In the genomic region with DNA sequence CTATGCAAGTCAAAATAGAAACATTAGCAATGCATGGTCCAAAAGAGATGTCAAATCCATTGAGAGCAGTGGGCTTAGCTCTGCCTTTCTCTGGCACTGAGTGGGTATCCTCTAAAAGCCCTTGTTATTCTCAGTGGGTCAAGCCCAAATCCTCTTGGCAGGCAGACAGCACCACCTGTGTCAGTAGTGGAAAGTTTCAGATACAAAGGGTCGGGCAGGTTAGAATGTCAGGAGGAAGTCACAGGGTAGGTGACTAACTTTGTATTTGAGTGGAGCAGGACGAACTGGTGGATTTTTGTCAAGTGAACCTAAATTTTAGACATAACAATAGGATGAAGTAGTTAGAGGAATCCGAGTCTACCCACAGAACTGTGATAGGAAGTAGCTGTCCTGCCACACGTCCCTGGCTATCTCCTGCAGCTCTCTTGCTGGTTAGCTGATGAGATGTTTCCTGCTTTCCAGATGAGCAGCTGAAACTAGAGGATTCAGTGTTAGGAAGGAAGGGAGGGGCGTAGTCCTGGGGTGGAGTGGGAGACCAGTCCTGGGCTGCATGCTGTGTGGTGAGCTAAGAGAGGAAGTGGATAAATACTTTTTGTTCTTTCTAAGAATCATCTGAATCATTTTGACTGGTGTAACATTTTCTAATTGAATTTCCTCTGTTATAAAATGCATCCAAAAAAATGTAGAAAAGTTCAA, we compare ENCODE assay signal across 14 mouse cellular contexts. TPM values are rescaled to one million over a fixed set of nuclear protein-coding genes. Genes with fewer than 3 reads are reported as not detected.
DNase-seq lines count a peak whose midpoint lies in the region; ATAC-seq lines count a peak whose summit lies in the region.
"Had no signal": no experiment of that assay in that cellular context is flagged by ENCODE, and none has a peak within 500 bp of the region (broad histone marks: within the 10 kb centered on the region; RNA-seq: fewer than 3 reads in every experiment).

No protein-coding gene starts in this region.

- no peak for DNase-seq in liver, embryonic 11.5 days (ENCODE audit: low spot score)
- DNase-seq in heart, adult 9 months (ENCODE audit: low spot score in 2 of 2) = peak; percentile 18 to 42
- peak; percentile 30 for DNase-seq in heart, postnatal 4 days
- DNase-seq in spleen, postnatal 14 days (ENCODE audit: low spot score in 2 of 2) = no peak
- no peak for DNase-seq in forebrain, embryonic 14.5 days (ENCODE audit: low spot score)
- no peak for DNase-seq in cerebellum, adult 9-10 months
- DNase-seq: cerebellum, postnatal 14 days; forebrain, postnatal 0 days; spleen, adult 18-20 months had no signal

- no peaks in the 10 kb centered on the region for H3K9me3 ChIP-seq in liver, embryonic 12.5 days (replicated peaks)
- H3K9me3 ChIP-seq in liver, embryonic 11.5 days (ENCODE audit: control insufficient read depth, low read length) = no peaks in the 10 kb centered on the region
- no peaks in the 10 kb centered on the region for H3K9me3 ChIP-seq in forebrain, embryonic 14.5 days (replicated peaks; ENCODE audit: control insufficient read depth, low read length)
- H3K9me3 ChIP-seq: embryonic facial prominence, embryonic 15.5 days; midbrain, embryonic 12.5 days had no signal

- H3K27ac ChIP-seq in liver, embryonic 12.5 days = no peak overlapping the region
- H3K27ac ChIP-seq in liver, embryonic 11.5 days (ENCODE audit: low read depth, low read length) = no peak overlapping the region
- H3K27ac ChIP-seq in forebrain, embryonic 14.5 days (ENCODE audit: low read depth, low read length) = no peak overlapping the region
- H3K27ac ChIP-seq: embryonic facial prominence, embryonic 15.5 days; midbrain, embryonic 12.5 days had no signal

- H3K9ac ChIP-seq in liver, embryonic 12.5 days = no peak overlapping the region
- H3K9ac ChIP-seq in liver, embryonic 11.5 days (ENCODE audit: low read depth, low read length) = no peak overlapping the region
- H3K9ac ChIP-seq in forebrain, embryonic 14.5 days (ENCODE audit: low read length) = no peak overlapping the region
- H3K9ac ChIP-seq: embryonic facial prominence, embryonic 15.5 days; forebrain, postnatal 0 days; midbrain, embryonic 12.5 days had no signal

- H3K4me1 ChIP-seq in liver, embryonic 12.5 days = no peaks in the 10 kb centered on the region
- no peaks in the 10 kb centered on the region for H3K4me1 ChIP-seq in liver, embryonic 11.5 days (replicated peaks; ENCODE audit: control insufficient read depth, insufficient read depth, low read length)
- no peaks in the 10 kb centered on the region for H3K4me1 ChIP-seq in forebrain, embryonic 14.5 days (ENCODE audit: control insufficient read depth, insufficient read depth, low read length)
- H3K4me1 ChIP-seq: embryonic facial prominence, embryonic 15.5 days; midbrain, embryonic 12.5 days had no signal

- H3K4me3 ChIP-seq in liver, embryonic 12.5 days = no peak overlapping the region
- no peak overlapping the region for H3K4me3 ChIP-seq in liver, embryonic 11.5 days (ENCODE audit: low read depth, low read length)
- H3K4me3 ChIP-seq in forebrain, embryonic 14.5 days (ENCODE audit: low read depth, low read length) = no peak overlapping the region
- H3K4me3 ChIP-seq: embryonic facial prominence, embryonic 15.5 days; midbrain, embryonic 12.5 days had no signal

- 0 out of 2 replicates have a peak, but pooled peaks have one; percentile 35 for ATAC-seq in liver, embryonic 12.5 days
- no peak; the same call in 1 of the 2 replicates for ATAC-seq in liver, embryonic 11.5 days (replicated peaks; ENCODE audit: low FRiP score)
- ATAC-seq in megakaryocyte, adult 5-6 weeks (ENCODE audit: poor library complexity, severe bottlenecking) = peak; percentile 60
- no peak for ATAC-seq in forebrain, embryonic 14.5 days
- ATAC-seq: forebrain, postnatal 0 days had no signal

- H3K36me3 ChIP-seq in liver, embryonic 12.5 days = peaks cover 15% of the 10 kb centered on the region; the same call in 1 of the 2 replicates
- peaks cover 3% of the 10 kb centered on the region; the same call in 1 of the 2 replicates for H3K36me3 ChIP-seq in liver, embryonic 11.5 days (ENCODE audit: control insufficient read depth, insufficient read depth, low read length)
- peaks cover 12% of the 10 kb centered on the region; the same call in 1 of the 2 replicates for H3K36me3 ChIP-seq in forebrain, embryonic 14.5 days (ENCODE audit: control insufficient read depth, insufficient read depth, low read length)

- 18% methylated on average over 5 of the region's 5 CpGs for WGBS in liver, embryonic 12.5 days (ENCODE audit: insufficient replicate concordance)
- 27% methylated on average over 5 of the region's 5 CpGs for WGBS in liver, embryonic 11.5 days
- 73% methylated on average over 5 of the region's 5 CpGs for WGBS in forebrain, embryonic 14.5 days

- H3K4me2 ChIP-seq in liver, embryonic 12.5 days = no peak overlapping the region
- no peak overlapping the region for H3K4me2 ChIP-seq in liver, embryonic 11.5 days
- no peak overlapping the region for H3K4me2 ChIP-seq in forebrain, embryonic 14.5 days (ENCODE audit: low read length)
- H3K4me2 ChIP-seq: embryonic facial prominence, embryonic 15.5 days; midbrain, embryonic 12.5 days had no signal

- H3K27me3 ChIP-seq in liver, embryonic 12.5 days (replicated peaks) = no peaks in the 10 kb centered on the region
- no peaks in the 10 kb centered on the region for H3K27me3 ChIP-seq in liver, embryonic 11.5 days (replicated peaks; ENCODE audit: control insufficient read depth, insufficient read depth, low read length)
- no peaks in the 10 kb centered on the region for H3K27me3 ChIP-seq in forebrain, embryonic 14.5 days (replicated peaks; ENCODE audit: control insufficient read depth, insufficient read depth, low read length)
- H3K27me3 ChIP-seq: embryonic facial prominence, embryonic 15.5 days; midbrain, embryonic 12.5 days had no signal

RNA-seq across cellular contexts. Expression of a gene that starts 33.7 kb away (rescaled TPM):
- not detected in 2 replicates for polyA plus RNA-seq in liver, embryonic 12.5 days (2016; fragmentation: Nextera tagmentation; extraction: Ambion mirVana)
- polyA plus RNA-seq in liver, embryonic 11.5 days (2014; fragmentation: Nextera tagmentation; extraction: Ambion mirVana) = 0.08 TPM in 1 of 2 replicates, not detected in the other
- under 1 TPM; 0.14 to 0.23 TPM for total RNA-seq in heart, postnatal 4 days (2021)
- not detected in 2 replicates for total RNA-seq in megakaryocyte, adult 5-6 weeks (2015)
- total RNA-seq in megakaryocyte, adult 5-6 weeks (2017) = not detected in 2 replicates
- not detected in 2 replicates for polyA plus RNA-seq in forebrain, embryonic 14.5 days (2014; fragmentation: Nextera tagmentation; extraction: Ambion mirVana)
- total RNA-seq: forebrain, postnatal 0 days; left cerebral cortex, adult 18-20 months had no signal
- polyA plus RNA-seq: forebrain, postnatal 0 days; midbrain, embryonic 12.5 days had no signal

RNA-seq across cellular contexts. Expression of a gene that starts 41.9 kb away (rescaled TPM):
- polyA plus RNA-seq in liver, embryonic 12.5 days (2016; fragmentation: Nextera tagmentation; extraction: Ambion mirVana) = 19.9 and 21.1 TPM in 2 replicates
- polyA plus RNA-seq in liver, embryonic 11.5 days (2014; fragmentation: Nextera tagmentation; extraction: Ambion mirVana) = 20.9 and 27.1 TPM in 2 replicates
- 10 to 100 TPM in 1 of 2 experiments, 1 to 10 TPM in 1; 9.4 to 11.6 TPM for total RNA-seq in heart, postnatal 4 days (2021)
- 48.4 and 53.0 TPM in 2 replicates for total RNA-seq in megakaryocyte, adult 5-6 weeks (2015)
- total RNA-seq in megakaryocyte, adult 5-6 weeks (2017) = 43.6 and 49.8 TPM in 2 replicates
- 29.0 and 33.0 TPM in 2 replicates for polyA plus RNA-seq in forebrain, embryonic 14.5 days (2014; fragmentation: Nextera tagmentation; extraction: Ambion mirVana)

RNA-seq across cellular contexts. Expression of a gene that starts 42.3 kb away (rescaled TPM):
- polyA plus RNA-seq in liver, embryonic 12.5 days (2016; fragmentation: Nextera tagmentation; extraction: Ambion mirVana) = 63.3 and 67.5 TPM in 2 replicates
- polyA plus RNA-seq in liver, embryonic 11.5 days (2014; fragmentation: Nextera tagmentation; extraction: Ambion mirVana) = 85.7 and 95.3 TPM in 2 replicates
- total RNA-seq in heart, postnatal 4 days (2021) = 10 to 100 TPM; 16.0 to 17.2 TPM
- total RNA-seq in megakaryocyte, adult 5-6 weeks (2015) = 36.9 and 42.5 TPM in 2 replicates
- total RNA-seq in megakaryocyte, adult 5-6 weeks (2017) = 135 and 170 TPM in 2 replicates
- polyA plus RNA-seq in forebrain, embryonic 14.5 days (2014; fragmentation: Nextera tagmentation; extraction: Ambion mirVana) = 28.3 and 33.6 TPM in 2 replicates

Comparison
In these comparisons a context has a peak if more than half of its experiments do, and no peak if none do; other contexts are left out.
1. ATAC-seq: peak in liver, embryonic 12.5 days (single experiment) and megakaryocyte, adult 5-6 weeks (single experiment); none in liver, embryonic 11.5 days (single experiment) and forebrain, embryonic 14.5 days (single experiment).
2. DNase-seq: peak in heart, adult 9 months (2 of 2) and heart, postnatal 4 days (single experiment); none in liver, embryonic 11.5 days (single experiment), spleen, postnatal 14 days (0 of 2), forebrain, embryonic 14.5 days (single experiment) and cerebellum, adult 9-10 months (single experiment).